Mouse (Mus musculus) CD4-positive, CD25-positive, alpha-beta regulatory T cell, adult 4 months (primary cell): Measurements from ENCODE around the gene Drd4. TPM values are rescaled to one million over a fixed set of nuclear protein-coding genes. Genes with fewer than 3 reads are reported as not detected.

Experiments used
- ATAC-seq: one replicate; pipeline ENCODE4 v1.8.0; 2017
- polyA plus RNA-seq, 2 experiments: library from polyadenylated mRNA; unstranded; fragments of 100-300 nt; shearing (Covaris generic); gene quantifications; one replicate each; pipeline ENCODE4 v1.2.1; 2017

Drd4 gene
- polyA plus RNA-seq, 2 experiments from 2014 or later = not detected

DNA sequence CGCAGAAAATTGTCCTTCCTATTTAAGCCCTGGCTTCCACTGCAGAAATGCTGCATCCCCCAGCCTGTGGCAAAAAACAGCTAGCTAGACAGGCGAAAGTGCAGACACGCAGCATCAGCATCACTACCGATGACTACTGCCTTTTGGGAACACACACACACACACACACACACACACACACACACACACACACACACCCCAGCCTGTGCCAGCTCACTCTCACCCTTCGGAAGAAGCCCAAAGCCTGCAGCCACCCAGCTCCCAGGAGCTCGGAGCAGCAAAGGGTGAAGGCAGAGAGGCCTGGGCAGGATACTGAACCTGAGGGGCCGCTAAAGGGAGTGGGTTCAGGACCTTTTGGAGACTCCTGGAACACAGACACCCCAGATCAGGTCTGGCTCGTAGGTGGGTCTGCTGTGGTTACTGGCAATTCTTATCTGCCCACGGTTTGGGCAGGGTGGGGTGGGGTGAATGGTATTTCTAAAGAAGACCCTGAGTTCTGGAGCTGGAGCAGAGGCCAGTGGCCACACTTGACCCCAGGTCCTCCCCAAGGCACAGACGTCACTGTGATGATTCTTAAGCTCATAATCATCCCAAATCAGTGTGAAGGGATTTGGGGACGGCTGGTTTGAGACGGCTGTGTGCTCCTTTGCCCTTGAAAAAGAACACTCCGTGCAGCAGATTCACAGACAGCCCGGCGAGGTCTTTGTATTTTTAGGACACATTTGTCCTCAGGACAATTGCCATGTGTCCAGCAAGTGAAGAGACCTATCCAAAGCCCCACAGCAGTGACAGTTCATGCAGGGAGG is 980 bp downstream of the Drd4 start:
- ATAC-seq = no peak

GRCm38 (mm10) chr7:141293852-141294471 is 2.2 kb downstream of the Drd4 start:
- no peak for ATAC-seq

DNA sequence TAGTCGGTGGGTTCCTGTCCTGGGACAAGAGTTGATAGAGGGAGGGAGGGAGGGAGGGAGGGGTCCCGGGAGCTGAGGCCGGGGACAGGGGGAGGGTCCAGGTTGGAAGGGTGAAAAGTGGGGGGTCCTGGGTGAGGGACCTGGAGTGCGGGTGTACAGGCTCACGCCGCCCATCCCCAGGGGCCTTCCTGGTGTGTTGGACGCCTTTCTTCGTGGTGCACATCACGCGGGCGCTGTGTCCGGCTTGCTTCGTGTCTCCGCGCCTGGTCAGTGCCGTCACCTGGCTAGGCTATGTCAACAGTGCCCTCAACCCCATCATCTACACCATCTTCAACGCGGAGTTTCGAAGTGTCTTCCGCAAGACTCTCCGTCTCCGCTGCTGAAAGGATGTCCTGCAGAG is 2.7 kb downstream of the Drd4 start:
- no peak for ATAC-seq

DNA sequence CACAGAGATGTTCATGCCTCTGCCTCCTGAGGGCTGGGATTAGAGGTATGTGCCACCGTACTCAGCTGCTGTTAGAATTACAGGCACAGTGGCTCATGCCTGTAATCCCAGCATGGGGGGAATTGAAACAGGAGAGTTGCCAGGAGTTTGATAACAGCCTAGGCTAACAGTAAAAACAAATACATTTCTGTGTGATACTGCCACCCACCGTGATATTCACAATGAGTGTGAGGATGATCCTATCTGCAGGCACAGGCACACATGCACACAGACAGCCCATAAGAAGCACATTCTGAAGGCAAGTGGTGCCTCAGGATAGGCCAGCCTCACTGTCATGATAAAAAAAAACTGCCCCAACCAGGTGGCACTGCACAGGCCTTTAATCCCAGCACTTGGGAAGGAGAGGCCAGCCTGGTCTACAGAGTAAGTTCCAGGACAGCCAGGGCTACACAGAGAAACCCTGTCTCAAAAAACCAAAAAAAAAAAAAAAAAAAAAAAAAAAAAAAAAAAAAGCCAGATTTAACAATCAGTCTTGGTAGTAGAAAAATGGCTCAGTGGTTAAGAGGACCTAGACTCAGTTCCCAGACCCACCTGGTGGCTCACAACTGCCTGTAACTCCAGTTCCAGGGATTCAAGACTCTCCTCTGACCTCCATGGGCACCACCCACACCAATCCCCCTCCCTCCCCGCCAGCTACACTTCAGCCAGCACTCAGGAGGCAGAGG is 6.3 kb downstream of the Drd4 start:
- no peak for ATAC-seq

GRCm38 (mm10) chr7:141299175-141299574 is 7.4 kb downstream of the Drd4 start:
- ATAC-seq = no peak

DNA sequence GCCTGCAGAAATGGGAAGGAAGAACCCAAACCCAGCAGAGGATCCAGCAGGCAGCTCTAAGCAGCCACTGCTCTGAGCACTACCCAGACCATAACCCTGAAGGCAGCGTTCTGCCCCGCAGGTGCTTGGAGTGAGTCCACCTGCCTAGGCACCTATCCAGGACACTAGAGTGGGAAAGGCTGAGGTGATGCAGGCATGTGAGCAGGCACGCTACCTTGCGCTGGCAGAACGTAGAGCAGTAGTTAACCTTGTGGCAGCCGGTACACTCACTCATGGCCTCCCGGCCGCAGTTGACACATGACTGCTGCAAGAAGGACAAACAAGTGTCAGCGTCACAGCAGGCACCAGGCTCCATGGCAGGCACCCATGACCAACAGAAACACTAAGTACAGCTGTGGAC is 9.6 kb downstream of the Drd4 start:
- ATAC-seq = no peak

- peak; percentile 93 for ATAC-seq
Observed at GRCm38 (mm10) chr7:141302702-141303268, 11.0 kb downstream of the Drd4 start.

DNA sequence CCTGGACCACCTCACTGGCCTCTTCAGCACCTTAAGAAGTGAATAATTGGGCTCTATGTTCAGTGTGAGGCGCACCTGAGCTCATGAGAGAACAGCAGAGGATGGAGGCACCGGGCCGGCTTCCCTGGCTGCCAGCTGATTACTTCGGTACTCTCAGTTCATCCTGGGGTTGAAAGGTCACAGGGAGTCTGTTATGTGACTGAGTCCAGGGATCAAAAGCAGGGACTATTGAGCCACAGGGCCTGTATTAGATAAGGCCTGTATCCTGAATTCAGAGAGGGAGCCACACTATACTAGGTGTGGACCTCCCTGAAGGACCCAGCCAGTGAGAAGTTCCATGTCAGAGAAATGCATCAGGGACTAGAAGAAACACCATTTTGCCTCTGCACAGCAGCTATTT is 12.7 kb downstream of the Drd4 start:
- no peak for ATAC-seq

DNA sequence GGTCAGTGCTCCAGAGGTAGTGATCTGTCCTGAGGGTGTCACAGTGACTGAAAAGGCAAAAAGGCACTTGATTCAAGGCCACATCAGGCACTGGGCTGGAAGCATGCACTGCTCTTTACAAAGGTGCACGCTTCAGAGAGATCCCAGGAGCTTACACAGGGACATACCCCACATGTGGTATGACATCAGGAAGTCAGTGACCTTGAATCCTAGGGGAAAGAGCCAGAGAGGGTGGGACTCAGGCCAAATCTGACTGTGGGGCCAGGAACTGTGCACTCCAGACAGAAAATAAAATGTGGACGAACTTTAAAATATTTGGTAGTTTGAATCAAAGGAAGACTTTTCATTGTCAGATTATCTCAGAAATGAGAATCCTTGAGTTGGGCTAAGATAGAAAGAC is 22.6 kb downstream of the Drd4 start:
- no peak for ATAC-seq

GRCm38 (mm10) chr7:141315076-141315475 is 23.3 kb downstream of the Drd4 start:
- no peak for ATAC-seq

- peak; percentile 95 for ATAC-seq
Observed at GRCm38 (mm10) chr7:141315974-141316373, 24.2 kb downstream of the Drd4 start.

GRCm38 (mm10) chr7:141317619-141318132 is 25.9 kb downstream of the Drd4 start:
- ATAC-seq = no peak

GRCm38 (mm10) chr7:141319446-141319845 is 27.6 kb downstream of the Drd4 start:
- no peak for ATAC-seq

DNA sequence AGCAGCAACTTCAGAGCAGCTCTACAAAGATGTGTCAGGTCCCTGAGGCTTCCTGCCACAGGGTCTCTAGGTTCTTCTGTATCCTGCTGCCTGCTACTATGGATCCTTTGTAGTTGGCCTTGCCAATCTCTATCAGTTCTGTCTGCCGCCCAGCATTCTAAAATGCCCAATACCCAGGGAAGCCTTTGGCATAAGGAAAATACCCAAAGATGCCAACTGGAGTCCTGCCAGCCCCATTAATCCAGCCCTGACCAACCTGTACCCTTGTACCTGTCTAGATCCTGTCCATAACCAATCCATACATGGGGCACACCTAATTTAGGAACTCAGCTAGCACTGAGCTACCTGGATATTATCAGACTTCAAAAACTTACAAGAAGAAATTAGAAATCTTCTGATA is 32.9 kb downstream of the Drd4 start:
- ATAC-seq = no peak

DNA sequence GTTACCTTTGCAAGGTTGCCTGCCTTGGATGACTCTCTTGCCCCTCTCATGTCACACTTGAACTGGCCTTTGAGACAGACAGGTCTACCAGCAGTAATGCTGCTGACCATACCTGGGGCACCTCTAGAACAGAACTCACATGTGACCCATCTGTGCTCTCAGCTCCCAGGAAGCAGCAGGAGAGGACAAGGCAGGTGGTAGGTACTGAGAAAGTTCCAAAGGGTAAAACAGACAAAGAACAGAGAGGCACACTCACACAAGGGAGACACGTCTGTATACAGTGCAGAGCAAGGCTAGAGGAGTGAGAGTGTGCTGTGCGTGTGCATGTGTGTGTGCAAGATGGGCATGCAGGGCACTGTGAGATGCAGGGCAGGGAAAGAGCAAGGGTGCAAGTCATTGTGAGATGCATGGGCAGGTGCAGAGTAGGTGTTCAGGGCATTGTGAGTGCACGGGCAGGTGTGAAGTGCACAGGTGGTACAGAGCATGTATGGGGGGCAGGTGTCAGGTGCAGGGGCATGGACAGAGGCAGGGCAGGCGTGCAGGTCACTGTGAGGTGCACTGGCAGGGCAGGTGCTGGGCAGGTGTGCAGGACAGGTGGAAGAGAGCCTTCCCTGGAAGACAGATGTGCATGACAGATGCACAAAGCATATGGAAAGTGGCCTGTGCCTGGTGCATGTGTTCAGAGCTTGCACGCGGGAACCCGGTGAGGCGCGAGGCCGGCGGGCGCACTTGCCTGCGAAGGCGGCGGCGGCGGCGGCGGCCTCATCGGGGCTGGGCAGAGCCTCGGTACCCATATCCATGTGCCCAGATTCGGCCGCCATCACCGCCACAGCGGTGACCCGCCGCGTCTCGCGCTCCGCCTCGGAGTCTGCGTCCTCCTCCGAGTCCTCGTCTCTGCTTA is 35.0 kb downstream of the Drd4 start:
- peak; percentile 20 for ATAC-seq

DNA sequence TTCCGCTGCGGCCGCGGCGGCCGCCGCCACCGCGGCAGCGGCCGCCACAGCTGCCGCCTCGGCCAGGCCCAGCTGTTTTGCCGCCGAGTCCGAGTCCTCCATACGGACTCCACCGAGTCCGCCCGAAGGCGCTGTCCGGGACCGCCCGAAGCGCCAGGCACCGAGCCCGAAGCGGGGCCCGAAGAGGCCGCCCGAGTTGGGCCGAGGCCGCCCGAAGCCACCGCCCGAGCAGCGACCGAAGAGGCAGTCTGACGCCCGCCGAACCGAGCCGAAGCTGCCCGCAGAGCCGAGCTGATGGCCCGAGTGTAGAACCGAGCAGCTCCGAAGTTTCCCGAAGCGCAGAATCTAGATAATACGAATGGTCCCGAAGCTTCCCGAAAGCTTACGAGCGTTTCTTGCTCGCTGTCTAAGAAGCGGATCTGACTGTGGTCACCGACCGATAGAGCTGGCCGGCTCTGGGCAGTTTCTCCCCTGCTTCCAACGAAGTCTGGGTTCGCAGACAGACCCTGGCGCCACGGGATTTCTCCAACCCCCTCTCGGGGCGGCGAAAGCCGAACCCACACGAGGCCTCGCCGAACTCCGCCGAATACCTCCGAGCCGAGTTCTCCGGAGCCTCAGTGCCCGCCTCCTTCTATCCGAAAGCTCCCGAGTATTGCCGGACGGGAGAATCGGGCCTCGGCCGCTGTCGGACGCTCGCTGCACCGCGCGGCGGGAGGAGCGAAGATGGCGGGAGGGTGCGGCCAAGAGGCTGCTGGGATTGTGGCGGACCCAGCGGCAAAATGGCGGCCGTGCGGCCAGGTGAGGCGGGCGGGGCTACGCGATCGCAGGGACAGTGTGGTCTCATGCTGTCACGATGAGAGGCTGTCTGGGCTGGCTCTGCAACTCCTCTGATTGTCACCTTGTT is 35.9 kb downstream of the Drd4 start, which contains the start of the genes Deaf1 and Tmem80:
Deaf1 (minus strand) TSS at position 222 of the 904 bp plus-strand sequence.
Tmem80 (plus strand) TSS at position 271 of the 904 bp plus-strand sequence.
- ATAC-seq = peak; percentile 89

DNA sequence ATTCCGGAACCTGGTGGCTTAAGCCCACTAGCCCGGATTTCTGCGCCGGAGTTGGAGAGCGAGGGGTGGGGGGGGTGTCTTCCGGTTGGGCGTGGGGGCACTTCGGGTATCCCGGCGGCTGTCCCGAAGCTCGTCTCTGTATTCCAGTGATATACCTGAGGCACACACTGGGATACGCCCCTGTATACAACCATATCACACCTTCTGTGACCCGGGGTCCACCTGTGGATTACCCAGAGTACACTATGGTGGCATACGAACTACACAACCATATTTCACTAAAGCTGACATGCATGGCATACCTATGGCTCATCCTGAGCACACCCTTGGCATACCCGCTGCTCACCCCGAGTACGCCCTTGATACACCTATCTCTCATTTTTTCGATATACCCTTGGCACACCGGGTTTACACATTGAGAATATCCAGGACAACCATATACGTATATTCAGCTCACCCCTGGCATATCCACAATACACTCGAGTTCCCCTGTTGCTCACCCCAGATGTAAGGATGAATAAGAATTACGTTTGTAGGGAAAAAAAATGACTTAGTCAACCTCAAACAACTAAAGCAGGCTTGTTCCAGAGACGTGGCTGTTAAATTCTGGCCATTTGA is 36.7 kb downstream of the Drd4 start:
- no peak for ATAC-seq

DNA sequence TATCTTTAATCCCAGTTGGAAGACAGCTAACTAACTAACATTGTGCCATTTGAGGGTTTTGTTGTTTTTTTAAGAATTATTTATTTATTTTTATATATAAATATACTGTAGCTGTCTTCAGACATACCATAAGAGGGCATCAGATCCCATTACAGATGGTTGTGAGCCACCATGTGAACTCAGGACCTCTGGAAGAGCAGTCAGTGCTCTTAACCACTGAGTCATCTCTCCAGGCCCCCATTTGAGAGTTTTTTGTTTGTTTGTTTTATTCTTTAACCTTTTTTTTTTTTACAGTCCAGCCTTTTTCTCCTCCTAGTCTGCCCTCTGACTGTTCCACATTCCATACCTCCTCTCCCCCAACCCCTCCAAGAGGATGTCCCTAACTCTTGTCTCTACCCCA is 38.9 kb downstream of the Drd4 start:
- no peak for ATAC-seq

DNA sequence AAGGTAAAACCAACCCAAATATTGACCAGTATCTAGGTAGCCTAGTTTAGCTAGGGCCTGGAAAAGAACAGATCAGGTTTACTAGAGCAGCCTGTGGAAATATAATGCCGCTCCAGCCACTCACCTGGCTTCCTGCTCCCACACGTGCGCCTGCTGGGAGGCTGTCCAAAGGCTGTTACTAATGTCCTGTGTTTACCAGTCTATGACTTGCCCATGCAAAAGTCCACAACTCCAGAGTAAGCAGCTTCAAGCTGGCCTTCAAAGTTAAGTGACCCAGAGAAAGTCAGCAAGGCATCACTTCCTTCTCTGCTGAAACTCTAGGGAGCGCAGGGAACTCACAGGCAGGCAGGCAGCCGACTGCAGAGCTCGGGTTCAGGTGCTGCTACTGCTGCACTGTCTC is 40.2 kb downstream of the Drd4 start:
- ATAC-seq = no peak

DNA sequence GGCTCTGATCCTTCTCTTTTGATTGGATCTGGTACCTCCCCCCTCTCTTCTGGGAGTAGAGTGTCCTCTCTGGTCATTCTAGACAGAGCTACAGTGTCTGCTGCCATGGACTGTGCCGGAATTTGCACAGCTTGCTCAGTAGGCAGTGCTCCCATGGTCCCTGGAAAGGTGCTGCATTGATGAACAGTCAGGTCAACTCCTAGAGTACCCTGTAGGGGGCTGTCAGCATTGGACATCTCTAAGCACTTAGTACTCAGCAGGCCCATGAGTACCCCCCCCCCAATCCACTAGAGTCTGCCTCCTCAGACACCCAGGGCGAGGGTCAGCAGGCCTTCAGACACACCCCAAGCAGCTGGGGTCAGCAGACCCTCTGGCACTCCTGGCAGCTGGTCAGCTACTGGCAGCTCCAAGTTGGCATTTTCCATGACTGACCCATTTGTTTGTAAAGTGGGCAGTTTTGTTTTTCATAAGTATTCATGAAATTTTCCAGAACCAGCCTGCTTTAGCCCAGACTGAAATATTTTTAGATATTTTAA is 43.3 kb downstream of the Drd4 start:
- ATAC-seq = no peak
